Mouse (Mus musculus) heart, adult 11 months (tissue): ENCODE measurements around the gene Pdcl2.
A peak's percentile ranks its signal among the peaks of the same experiment; 100 is the strongest.

Experiments used
- DNase-seq: peaks from one replicate; pipeline ENCODE4 v3.0.0; 2022

Pdcl2 gene

GRCm38 (mm10) chr5:76303379-76303744, 27.6 kb downstream of the Pdcl2 start:
- DNase-seq = no peak

- no peak for DNase-seq
Measured at GRCm38 (mm10) chr5:76302009-76302408, 28.9 kb downstream of the Pdcl2 start.

- DNase-seq = peak; percentile 68
Measured at GRCm38 (mm10) chr5:76289234-76289691, 41.7 kb downstream of the Pdcl2 start.

- DNase-seq = peak; percentile 85
Measured at GRCm38 (mm10) chr5:76288256-76288655, 42.7 kb downstream of the Pdcl2 start.

- DNase-seq = no peak
Measured at GRCm38 (mm10) chr5:76287062-76287461, 43.9 kb downstream of the Pdcl2 start.

GRCm38 (mm10) chr5:76285699-76286098, 45.3 kb downstream of the Pdcl2 start:
- DNase-seq = peak; percentile 76

- no peak for DNase-seq
Measured at GRCm38 (mm10) chr5:76283890-76284289, 47.1 kb downstream of the Pdcl2 start.

- no peak for DNase-seq
Measured at GRCm38 (mm10) chr5:76274977-76275376, 56.0 kb downstream of the Pdcl2 start.
